Mouse (Mus musculus) bone marrow macrophage, adult 2 months (primary cell): ENCODE measurements around the gene Parp9. TPM values are rescaled to one million over a fixed set of nuclear protein-coding genes. Genes with fewer than 3 reads are reported as not detected.
"Not testable (repeated sequence)": the region's sequence is repeated elsewhere in the genome, so short reads cannot be mapped to it uniquely, and the experiment has no call there.

Source experiments
- H3K27ac ChIP-seq: 2 replicates; pipeline ENCODE4 v1.5.1; 2012; ENCODE audit warnings: low read depth, low read length; ENCODE audit not compliant: insufficient read depth
- H3K4me1 ChIP-seq: 2 replicates; pipeline ENCODE4 v1.6.1; 2012; ENCODE audit warnings: low read length; ENCODE audit not compliant: control insufficient read depth, insufficient read depth
- H3K4me3 ChIP-seq: 2 replicates; pipeline ENCODE4 v1.5.1; 2012; ENCODE audit warnings: mild to moderate bottlenecking, low read length, moderate library complexity; ENCODE audit not compliant: insufficient read depth
- CTCF ChIP-seq: IDR thresholded peaks from 2 replicates; pipeline ENCODE4 v1.5.1; 2012; ENCODE audit warnings: low read depth, mild to moderate bottlenecking, low read length, moderate library complexity
- POLR2A ChIP-seq: IDR thresholded peaks from 2 replicates; pipeline ENCODE4 v1.6.1; 2012; ENCODE audit warnings: mild to moderate bottlenecking, low read depth, low read length, borderline replicate concordance
- polyA plus RNA-seq: library from polyadenylated mRNA; stranded (reverse); fragments of >200 nt; gene quantifications from 2 replicates; pipeline ENCODE4 v1.2.4, GENCODE M21; 2012; ENCODE audit not compliant: missing spikeins, insufficient read depth, insufficient read length

The Parp9 gene
- polyA plus RNA-seq, 1 experiment = 78.7 TPM

DNA sequence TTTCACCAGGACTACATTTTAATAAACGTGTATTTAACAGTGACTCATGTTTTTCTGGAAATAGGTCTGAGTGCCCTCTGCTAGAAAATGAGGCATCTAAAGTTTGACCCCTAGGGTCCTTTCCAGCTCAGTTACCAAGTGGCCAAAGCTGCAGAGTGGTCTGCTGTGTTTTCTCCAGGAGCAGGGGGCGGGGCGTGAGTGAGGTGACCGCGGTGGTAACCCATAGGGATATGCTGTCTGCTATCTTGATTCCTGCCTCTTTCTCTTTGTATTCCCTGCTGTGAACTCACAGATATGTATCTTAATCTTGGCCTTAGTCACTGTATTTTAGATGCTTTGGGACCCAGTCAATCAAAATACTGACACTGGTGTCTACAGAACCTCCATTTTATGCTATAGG is 13.9 kb upstream of the Parp9 start:
- H3K4me3 ChIP-seq = no peak overlapping the region
- no peak overlapping the region for H3K27ac ChIP-seq
- TF ChIP-seq CTCF = no peak
- no peak for TF ChIP-seq POLR2A
- H3K4me1 ChIP-seq = peaks cover 8% of the 10 kb centered on the region

DNA sequence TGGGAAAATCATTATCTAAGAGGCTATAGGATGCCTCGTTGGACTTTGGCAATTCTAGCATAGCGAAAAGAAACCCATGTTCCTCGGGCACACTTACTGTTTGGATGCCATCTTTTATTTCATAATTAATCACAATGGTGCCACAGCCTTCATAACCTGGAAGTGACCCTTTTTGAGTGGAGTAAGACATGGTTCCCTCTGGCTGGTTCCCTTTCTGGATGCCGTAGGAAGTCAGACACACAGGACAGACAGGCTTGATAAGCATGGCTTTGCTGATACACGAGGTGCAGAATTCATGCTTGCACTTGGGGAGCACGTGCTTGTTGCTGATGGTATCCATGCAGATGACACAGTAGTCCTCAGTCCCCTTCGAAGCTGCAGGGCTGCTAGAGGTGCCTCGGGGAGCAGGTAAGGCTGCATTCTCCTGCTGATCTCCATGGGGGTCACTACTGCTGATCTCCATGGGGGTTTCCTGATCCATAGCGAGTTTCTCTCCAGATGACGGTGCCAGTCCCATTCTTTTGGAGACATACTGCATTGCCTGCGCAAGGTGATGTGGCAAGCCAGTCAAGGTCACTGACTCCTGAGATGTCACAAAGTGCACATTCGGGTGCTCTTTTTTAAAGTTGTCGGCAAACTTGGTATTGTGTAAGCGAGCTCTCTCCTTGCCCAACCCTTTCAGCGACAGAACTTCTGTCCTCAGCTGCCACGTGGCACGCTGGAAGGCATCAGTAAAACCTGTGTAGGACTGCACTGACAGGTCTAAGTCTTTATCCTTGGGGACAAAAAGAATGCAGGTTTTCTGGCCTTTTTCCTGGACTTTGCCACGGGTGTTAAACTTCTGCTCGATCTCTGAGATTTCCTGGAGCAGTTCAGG is 5.9 kb upstream of the Parp9 start:
- H3K4me3 ChIP-seq = no peak overlapping the region

DNA sequence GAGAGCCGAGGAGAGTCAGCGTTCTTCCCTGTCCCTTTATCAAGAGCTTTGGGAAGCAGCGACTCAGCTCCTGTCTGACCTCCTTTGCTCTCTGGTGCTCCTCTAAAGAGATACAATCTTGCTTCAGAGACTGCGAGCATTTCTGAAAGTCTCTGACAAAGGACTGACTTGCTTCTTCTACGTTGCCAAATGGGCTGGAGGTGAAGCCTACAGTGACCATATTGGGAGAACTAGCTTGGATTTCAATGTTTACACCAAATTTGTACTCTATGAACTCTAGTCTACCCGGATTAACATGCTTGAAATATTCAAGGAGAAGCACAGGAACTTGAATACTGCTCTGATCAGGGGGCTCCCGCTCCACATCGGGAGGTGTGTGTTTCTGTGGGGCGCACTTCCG is 5.1 kb upstream of the Parp9 start:
- TF ChIP-seq CTCF (no peak), POLR2A (no peak)
- peaks cover 20% of the 10 kb centered on the region for H3K4me1 ChIP-seq
- H3K27ac ChIP-seq = no peak overlapping the region
- H3K4me3 ChIP-seq = no peak overlapping the region

More for the DNA sequence above, 5.9 kb upstream of the Parp9 start:
- TF ChIP-seq POLR2A (no peak), CTCF (no peak)
- no peak overlapping the region for H3K27ac ChIP-seq
- peaks cover 17% of the 10 kb centered on the region for H3K4me1 ChIP-seq

DNA sequence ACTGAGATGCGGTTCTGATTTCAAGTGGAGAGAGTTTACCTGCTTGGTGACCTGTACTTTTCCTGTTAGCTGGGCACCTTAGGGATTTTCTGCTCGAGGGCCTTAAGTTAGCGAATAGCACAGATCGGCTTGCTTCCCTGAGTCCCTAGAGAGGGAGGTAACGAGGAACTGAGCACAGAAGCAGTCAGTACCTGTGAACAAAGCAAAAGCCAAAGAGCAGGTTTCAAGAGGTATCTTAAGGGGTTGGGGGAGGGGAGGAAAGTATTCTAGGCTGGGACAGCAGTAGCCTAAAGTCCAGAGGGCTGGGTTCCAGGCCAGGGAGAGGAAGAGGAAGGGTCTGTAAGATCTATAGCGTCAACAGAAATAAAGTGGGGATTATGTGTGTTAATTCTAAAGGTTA is 991 bp downstream of the Parp9 start:
- TF ChIP-seq POLR2A = no peak
- no peak for TF ChIP-seq CTCF
- peak overlapping the region; percentile 88 for H3K4me3 ChIP-seq
- peaks cover 21% of the 10 kb centered on the region for H3K4me1 ChIP-seq
- peak overlapping the region; percentile 81 for H3K27ac ChIP-seq

DNA sequence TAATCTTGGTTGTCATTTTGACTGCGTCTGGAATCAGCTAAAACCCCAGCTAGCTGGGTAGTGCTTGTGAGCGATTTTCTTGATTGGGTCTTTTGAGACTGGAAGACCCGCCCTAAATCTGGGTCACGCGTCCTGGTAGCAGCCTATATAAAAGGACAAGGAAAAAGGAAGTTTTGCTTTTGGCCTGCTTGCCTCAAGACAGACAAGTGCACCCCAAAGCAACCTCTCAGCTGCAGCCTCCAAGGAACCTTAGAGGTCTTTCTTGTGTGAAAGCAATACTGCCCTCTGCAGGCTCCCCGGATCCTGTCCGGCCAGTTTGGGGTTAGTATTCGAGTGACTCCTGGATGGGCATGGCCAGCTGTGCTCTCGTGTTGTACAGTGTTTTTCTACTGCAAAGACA is 1.4 kb downstream of the Parp9 start:
- peaks cover 21% of the 10 kb centered on the region for H3K4me1 ChIP-seq
- TF ChIP-seq POLR2A (peak; percentile 83; the same call in 1 of the 2 replicates), CTCF (peak; percentile 23; the same call in 1 of the 2 replicates)
- H3K4me3 ChIP-seq = peak overlapping the region; percentile 88
- peak overlapping the region; percentile 81 for H3K27ac ChIP-seq

DNA sequence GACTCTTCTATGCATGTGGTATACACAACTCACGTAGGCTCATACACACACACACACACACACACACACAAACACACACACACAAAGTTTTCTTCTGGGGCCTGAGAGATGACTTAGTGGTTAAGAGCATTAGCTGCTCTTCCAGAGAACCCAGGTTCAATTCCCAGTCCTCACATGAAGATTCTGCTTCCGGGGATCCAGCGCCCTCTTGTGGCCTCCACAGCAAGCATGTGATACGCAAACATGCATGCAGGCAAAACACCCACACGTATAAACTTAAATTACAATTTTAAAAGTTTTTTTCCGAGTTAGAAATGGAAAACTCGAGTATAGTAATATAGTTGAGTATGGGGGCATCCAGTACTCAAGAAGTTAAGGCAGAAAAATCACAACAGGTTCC is 3.1 kb downstream of the Parp9 start:
- Histone ChIP-seq H3K4me3 (no peak overlapping the region), H3K27ac (no peak overlapping the region), H3K4me1 (peaks cover 12% of the 10 kb centered on the region)
- TF ChIP-seq CTCF = peak; percentile 61
- no peak for TF ChIP-seq POLR2A

DNA sequence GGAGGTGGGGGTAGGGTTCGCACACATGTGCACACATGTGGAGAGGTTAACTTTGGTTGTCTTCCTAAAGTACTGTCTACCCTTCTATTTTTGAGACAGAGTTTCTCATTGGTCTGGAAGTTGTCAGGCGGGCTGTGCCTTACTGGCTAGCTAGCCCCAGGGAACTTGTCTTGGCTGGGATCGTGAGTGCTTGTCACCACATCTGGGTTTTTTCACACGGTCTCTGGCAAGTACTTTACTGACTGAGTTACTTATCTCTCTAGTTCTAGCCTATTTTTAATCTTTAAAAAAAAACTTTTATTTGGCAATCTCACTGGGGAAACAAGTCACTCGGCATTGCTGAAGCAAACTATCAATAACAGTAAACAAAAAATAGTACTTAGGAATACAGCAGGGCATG is 11.0 kb downstream of the Parp9 start:
- H3K4me1 ChIP-seq = peaks cover 2% of the 10 kb centered on the region; the same call in 1 of the 2 replicates
- no peak overlapping the region for H3K4me3 ChIP-seq
- H3K27ac ChIP-seq = no peak overlapping the region
- no peak for TF ChIP-seq CTCF
- TF ChIP-seq POLR2A = no peak

DNA sequence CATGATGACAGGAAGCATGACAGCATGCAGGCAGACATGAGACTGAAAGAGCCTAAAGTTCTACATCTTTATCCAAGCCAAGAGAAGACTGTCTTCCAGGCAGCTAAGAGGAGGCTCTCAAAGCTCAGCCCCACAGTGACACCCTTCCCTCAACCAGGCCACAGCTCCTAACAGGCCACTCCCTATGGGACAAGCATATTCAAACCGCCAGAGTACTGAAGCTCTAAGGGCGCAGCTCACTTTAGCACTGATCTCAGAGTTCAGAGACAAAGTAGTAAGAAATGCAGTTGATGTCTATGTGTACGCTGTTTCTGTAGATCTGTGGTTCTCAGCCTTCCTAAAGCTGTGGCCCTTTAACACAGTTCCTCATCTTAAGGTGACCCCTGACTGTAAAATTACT is 12.9 kb downstream of the Parp9 start:
- TF ChIP-seq CTCF (no peak), POLR2A (no peak)
- peaks cover 2% of the 10 kb centered on the region; the same call in 1 of the 2 replicates for H3K4me1 ChIP-seq
- H3K4me3 ChIP-seq = no peak overlapping the region
- H3K27ac ChIP-seq = no peak overlapping the region

DNA sequence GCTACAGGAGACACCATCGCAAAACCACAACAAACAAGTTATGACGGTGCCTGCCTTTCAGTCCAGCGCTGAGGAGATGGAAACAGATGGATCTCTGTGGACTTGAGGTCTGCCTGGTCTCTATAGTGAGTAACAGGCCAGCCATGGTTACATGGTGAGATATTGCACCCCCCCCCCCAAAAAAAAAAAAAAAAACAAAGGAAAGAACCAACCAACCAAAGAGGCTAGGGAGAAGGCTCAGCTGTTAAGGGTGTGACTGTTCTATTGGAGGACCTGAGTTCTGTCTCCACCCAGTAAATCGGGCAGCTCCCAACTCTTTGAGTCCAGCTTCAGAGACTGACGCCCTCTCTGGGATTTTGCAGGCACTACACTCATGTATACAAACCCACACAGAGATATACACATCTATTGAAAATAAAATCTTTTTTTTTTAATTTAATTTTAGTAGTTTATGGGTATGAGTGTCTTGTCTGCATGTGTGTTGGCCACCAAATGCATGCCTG is 14.4 kb downstream of the Parp9 start:
- Histone ChIP-seq H3K4me3 (no peak overlapping the region), H3K4me1 (no peaks in the 10 kb centered on the region), H3K27ac (no peak overlapping the region)
- no peak for TF ChIP-seq POLR2A
- TF ChIP-seq CTCF = no peak

DNA sequence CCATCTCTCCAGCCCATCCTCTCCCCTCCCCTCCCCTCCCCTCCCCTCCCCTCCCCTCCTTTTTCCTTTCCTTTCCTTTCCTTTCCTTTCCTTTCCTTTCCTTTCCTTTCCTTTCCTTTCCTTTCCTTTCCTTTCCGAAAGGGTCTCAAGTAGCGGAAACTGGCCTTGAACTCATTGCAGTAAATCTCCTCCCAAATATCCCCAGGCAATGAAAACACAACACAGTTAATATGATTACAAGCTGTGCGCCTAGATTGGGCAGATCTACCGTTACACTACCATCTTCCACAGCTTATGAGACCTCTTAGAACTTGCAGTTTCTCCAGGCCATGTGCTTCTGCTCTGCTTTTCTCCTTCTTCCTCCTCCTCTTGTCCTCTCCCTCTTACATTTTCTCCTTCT is 27.7 kb downstream of the Parp9 start:
- H3K4me3 ChIP-seq, H3K27ac ChIP-seq, H3K4me1 ChIP-seq: not testable (repeated sequence)
